Comparison of ENCODE assay signal across 8 mouse cellular contexts in genomic region chr12:85569393-85570157, GRCm38 (mm10). TPM values are rescaled to one million over a fixed set of nuclear protein-coding genes. Genes with fewer than 3 reads are reported as not detected.
DNase-seq lines count a peak whose midpoint lies in the region; ATAC-seq and TF ChIP-seq lines count a peak whose summit lies in the region.

No protein-coding gene starts in this region.

- dilution Hi-C loops in CH12.LX (cut with MboI; ENCODE audit: extremely low pct_ligation_motif_present, extremely low pct_unique_long_range_greater_than_20kb, low sequenced_read_pairs) = no loop called here

- no peak overlapping the region for H3K4me3 ChIP-seq in heart, embryonic 11.5 days (ENCODE audit: low read depth, low read length)
- no peak overlapping the region for H3K4me3 ChIP-seq in CH12.LX (replicated peaks in 1 of 3; ENCODE audit: low read depth in 2 of 3, low read length in 2 of 3, poor library complexity in 1 of 3)
- H3K4me3 ChIP-seq in forebrain, embryonic 11.5 days (ENCODE audit: low read depth, low read length) = no peak overlapping the region
- H3K4me3 ChIP-seq in hindbrain, embryonic 12.5 days = no peak overlapping the region

- H3K9ac ChIP-seq in heart, embryonic 11.5 days (ENCODE audit: low read depth, low read length) = no peak overlapping the region
- no peak overlapping the region for H3K9ac ChIP-seq in CH12.LX (ENCODE audit: insufficient read depth, low read depth)
- no peak overlapping the region for H3K9ac ChIP-seq in forebrain, embryonic 11.5 days (ENCODE audit: low read length)
- no peak overlapping the region for H3K9ac ChIP-seq in hindbrain, embryonic 12.5 days

- TF ChIP-seq CTCF in CH12.LX (conservative IDR thresholded peaks at IDR 0.05 in 1 of 2, IDR thresholded peaks at IDR 0.05 in 1 of 2; ENCODE audit: low read depth in 2 of 2, low read length in 2 of 2) = no peak

- TF ChIP-seq EP300 in CH12.LX (IDR thresholded peaks at IDR 0.05; ENCODE audit: low read length) = no peak

- peak; percentile 55 for DNase-seq in heart, postnatal 4 days
- DNase-seq in CH12.LX (ENCODE audit: extremely low read depth) = no peak
- DNase-seq in c-Kit-positive CD71-negative TER-119-negative erythroid progenitor cells, embryonic 14.5 days (ENCODE audit: low read depth) = peak; percentile 33
- peak; percentile 32 for DNase-seq in lung, postnatal 14 days
- DNase-seq in forebrain, embryonic 11.5 days (ENCODE audit: low spot score) = no peak
- no peak for DNase-seq in T-cell, adult 2 months (ENCODE audit: low spot score)

- no peak overlapping the region for H3K27ac ChIP-seq in heart, embryonic 11.5 days (ENCODE audit: low read depth, low read length)
- H3K27ac ChIP-seq in CH12.LX (ENCODE audit: insufficient read depth, low read depth) = no peak overlapping the region
- H3K27ac ChIP-seq in forebrain, embryonic 11.5 days (ENCODE audit: low read depth, low read length) = no peak overlapping the region
- no peak overlapping the region for H3K27ac ChIP-seq in hindbrain, embryonic 12.5 days

- in situ Hi-C loops in CH12.LX (cut with MboI; ENCODE audit: low pct_ligation_motif_present, low pct_unique_long_range_greater_than_20kb, low sequenced_read_pairs) = loop anchor here (5.0 kb wide), 1 partner anchor 37 kb away; no protein-coding TSS in a partner anchor

- peaks cover 7% of the 10 kb centered on the region; the same call in 1 of the 2 replicates for H3K4me1 ChIP-seq in heart, embryonic 11.5 days (ENCODE audit: control insufficient read depth, insufficient read depth, low read length)
- peaks cover 31 to 61% of the 10 kb centered on the region in 2 experiments for H3K4me1 ChIP-seq in CH12.LX (ENCODE audit: control insufficient read depth in 1 of 2, insufficient read depth in 2 of 2)
- H3K4me1 ChIP-seq in forebrain, embryonic 11.5 days (replicated peaks; ENCODE audit: control insufficient read depth, insufficient read depth, low read length) = no peaks in the 10 kb centered on the region
- peaks cover 3% of the 10 kb centered on the region; the same call in 1 of the 2 replicates for H3K4me1 ChIP-seq in hindbrain, embryonic 12.5 days

- no peaks in the 10 kb centered on the region for H3K9me3 ChIP-seq in heart, embryonic 11.5 days (replicated peaks; ENCODE audit: control insufficient read depth, low read length)
- no peaks in the 10 kb centered on the region for H3K9me3 ChIP-seq in CH12.LX (replicated peaks; ENCODE audit: low read length)
- no peaks in the 10 kb centered on the region for H3K9me3 ChIP-seq in forebrain, embryonic 11.5 days (ENCODE audit: control insufficient read depth, low read length)
- no peaks in the 10 kb centered on the region for H3K9me3 ChIP-seq in hindbrain, embryonic 12.5 days (replicated peaks)

- ATAC-seq in heart, embryonic 11.5 days (replicated peaks; ENCODE audit: insufficient number of reproducible peaks, low FRiP score, low TSS enrichment) = no peak
- ATAC-seq in forebrain, embryonic 11.5 days (replicated peaks; ENCODE audit: low FRiP score) = no peak
- no peak for ATAC-seq in hindbrain, embryonic 12.5 days (ENCODE audit: low FRiP score)

- H3K36me3 ChIP-seq in heart, embryonic 11.5 days (ENCODE audit: control insufficient read depth, insufficient read depth, low read length) = no peaks in the 10 kb centered on the region
- no peaks in the 10 kb centered on the region for H3K36me3 ChIP-seq in CH12.LX (replicated peaks in 1 of 2; ENCODE audit: control insufficient read depth in 1 of 2, insufficient read depth in 1 of 2, low read length in 1 of 2)
- H3K36me3 ChIP-seq in forebrain, embryonic 11.5 days (ENCODE audit: control insufficient read depth, insufficient read depth, low read length) = no peaks in the 10 kb centered on the region
- H3K36me3 ChIP-seq in hindbrain, embryonic 12.5 days = no peaks in the 10 kb centered on the region

- no peak overlapping the region for H3K4me2 ChIP-seq in heart, embryonic 11.5 days
- no peak overlapping the region for H3K4me2 ChIP-seq in CH12.LX (ENCODE audit: insufficient read depth, low read depth, poor library complexity, severe bottlenecking)
- H3K4me2 ChIP-seq in forebrain, embryonic 11.5 days (ENCODE audit: low read depth, low read length, severe bottlenecking) = no peak overlapping the region
- no peak overlapping the region for H3K4me2 ChIP-seq in hindbrain, embryonic 12.5 days (replicated peaks)

- no peaks in the 10 kb centered on the region for H3K79me2 ChIP-seq in CH12.LX (replicated peaks; ENCODE audit: control insufficient read depth, extremely low read depth, insufficient read depth, poor library complexity, severe bottlenecking)

- no peak for TF ChIP-seq POLR2A in CH12.LX (IDR thresholded peaks at IDR 0.05; ENCODE audit: low read depth, low read length)

- no peak for TF ChIP-seq RAD21 in CH12.LX (IDR thresholded peaks at IDR 0.05; ENCODE audit: low read depth, low read length)

- 60% methylated on average over 12 of the region's 12 CpGs for WGBS in heart, embryonic 11.5 days (ENCODE audit: insufficient replicate concordance)
- 82% methylated on average over 12 of the region's 12 CpGs for WGBS in forebrain, embryonic 11.5 days
- 74% methylated on average over 12 of the region's 12 CpGs for WGBS in hindbrain, embryonic 12.5 days

- H3K27me3 ChIP-seq in heart, embryonic 11.5 days (ENCODE audit: control insufficient read depth, insufficient read depth, low read length) = no peaks in the 10 kb centered on the region
- H3K27me3 ChIP-seq in CH12.LX (replicated peaks) = no peaks in the 10 kb centered on the region
- H3K27me3 ChIP-seq in forebrain, embryonic 11.5 days (ENCODE audit: control insufficient read depth, insufficient read depth, low read length) = no peaks in the 10 kb centered on the region
- no peaks in the 10 kb centered on the region for H3K27me3 ChIP-seq in hindbrain, embryonic 12.5 days

TF ChIP-seq in CH12.LX, 34 proteins besides CTCF, POLR2A, EP300 and RAD21:
- TF ChIP-seq ETS1 (conservative IDR thresholded peaks at IDR 0.05; ENCODE audit: low read depth, low read length) = no peak
- 0 out of 2 replicates have a peak, but pooled peaks have one; percentile 35 for TF ChIP-seq MAFK (IDR thresholded peaks at IDR 0.05; ENCODE audit: insufficient replicate concordance, low read length)
- TF ChIP-seq SMC3 (IDR thresholded peaks at IDR 0.05; ENCODE audit: low read depth, low read length) = no peak
TF ChIP-seq in CH12.LX: peak in this region for 1.

RNA-seq across cellular contexts. Expression of gene Jdp2, which starts 29.3 kb away (rescaled TPM):
- 10 to 100 TPM in 1 of 2 experiments, 1 to 10 TPM in 1; 9.1 to 12.2 TPM for total RNA-seq in heart, postnatal 4 days (2021)
- polyA plus RNA-seq in heart, embryonic 11.5 days (2014; fragmentation: Nextera tagmentation; extraction: Ambion mirVana) = 0.49 and 0.62 TPM in 2 replicates
- total RNA-seq in CH12.LX (2012; rRNA removed) (86.5 and 88.9 TPM in 2 replicates), CH12.LX (2014; rRNA removed) (64.7 and 67.3 TPM in 2 replicates)
- polyA plus RNA-seq in CH12.LX (2012; ENCODE audit: insufficient read length, low read depth) = 104 and 114 TPM in 2 replicates
- polyA plus RNA-seq in forebrain, embryonic 11.5 days (2014; fragmentation: Nextera tagmentation; extraction: Ambion mirVana) = 0.31 TPM in 2 replicates
- polyA plus RNA-seq in hindbrain, embryonic 12.5 days (2016; fragmentation: Nextera tagmentation; extraction: Ambion mirVana) = 0.90 and 1.1 TPM in 2 replicates

Comparison
In these comparisons a context has a peak if more than half of its experiments do, and no peak if none do; other contexts are left out.
1. DNase-seq: peak in heart, postnatal 4 days (single experiment), c-Kit-positive CD71-negative TER-119-negative erythroid progenitor cells, embryonic 14.5 days (single experiment) and lung, postnatal 14 days (single experiment); none in CH12.LX (single experiment), forebrain, embryonic 11.5 days (single experiment) and T-cell, adult 2 months (single experiment).
2. RNA of gene Jdp2, which starts 29.3 kb away (polyA plus RNA-seq): 104 to 114 TPM in CH12.LX; 0.90 to 1.1 TPM in hindbrain, embryonic 12.5 days, 0.49 to 0.62 TPM in heart, embryonic 11.5 days and 0.31 TPM in forebrain, embryonic 11.5 days; every median in the first group is over 10 times any median in the second.